Mouse (Mus musculus): Measurements from ENCODE around the gene Grn.

DNA sequence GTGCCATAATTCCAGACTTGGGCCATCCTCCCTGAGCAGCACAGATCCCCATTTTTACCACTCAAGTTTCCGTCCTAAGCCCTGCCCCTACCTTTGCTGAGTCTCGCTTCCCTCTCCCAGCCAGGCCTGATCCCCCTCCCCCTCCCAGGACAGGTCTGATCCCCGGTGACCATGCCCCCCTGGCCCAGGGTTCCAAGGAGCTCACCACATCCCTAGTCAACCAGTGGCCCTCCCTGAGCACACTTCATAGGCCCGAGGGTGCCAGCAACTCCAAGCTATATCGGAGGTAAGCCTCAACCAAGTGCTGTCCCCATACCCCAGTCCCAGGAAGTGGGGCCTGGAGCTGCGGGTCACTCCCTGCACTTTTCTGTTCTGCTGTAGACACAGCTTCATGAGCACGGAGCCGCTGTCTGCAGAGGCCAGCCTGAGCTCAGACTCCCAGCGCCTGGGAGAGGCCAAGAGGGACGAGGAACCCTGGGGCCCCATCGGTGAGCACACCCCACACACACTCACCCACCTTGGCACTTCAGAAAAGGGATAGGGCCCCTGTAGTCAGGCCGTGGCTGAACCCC lies 29.5 kb upstream of the Grn start:
- TF ChIP-seq POLR2A (IDR thresholded peaks at IDR 0.05; ENCODE audit: insufficient read depth, low read depth, low read length) (no peak), CTCF (IDR thresholded peaks at IDR 0.05) (no peak), EP300 (IDR thresholded peaks at IDR 0.05; ENCODE audit: insufficient read depth, low read depth, low read length) (no peak)

All from heart, adult 2 months (tissue).